Mouse (Mus musculus): ENCODE data around the gene Sfi1.

GRCm38 (mm10) chr11:3202231-3202701 lies 9.0 kb upstream of the Sfi1 start, which contains the start of gene Eif4enif1:
- TF ChIP-seq TCF12 (IDR thresholded peaks at IDR 0.05; ENCODE audit: low read depth, low read length) (no peak), POLR2AphosphoS5 (IDR thresholded peaks at IDR 0.05; ENCODE audit: borderline replicate concordance, low read depth, low read length) (no peak), HCFC1 (IDR thresholded peaks at IDR 0.05; ENCODE audit: low read depth, low read length) (no peak), CTCF (IDR thresholded peaks at IDR 0.05 in 2 of 3, conservative IDR thresholded peaks at IDR 0.05 in 1 of 3; ENCODE audit: control insufficient read depth in 1 of 3, insufficient read depth in 1 of 3, low read depth in 2 of 3, low read length in 3 of 3, poor library complexity in 1 of 3, severe bottlenecking in 1 of 3) (no peak), CHD1 (IDR thresholded peaks at IDR 0.05; ENCODE audit: low read depth, low read length) (no peak), POLR2A (IDR thresholded peaks at IDR 0.05; ENCODE audit: control insufficient read depth in 1 of 2, insufficient read depth in 1 of 2, low read depth in 1 of 2, low read length in 2 of 2, poor library complexity in 1 of 2) (no peak), MAZ (IDR thresholded peaks at IDR 0.05; ENCODE audit: low read depth, low read length) (no peak), MAX (IDR thresholded peaks at IDR 0.05; ENCODE audit: low read length) (no peak), USF2 (IDR thresholded peaks at IDR 0.05; ENCODE audit: borderline replicate concordance in 1 of 2, insufficient read depth in 1 of 2, low read depth in 1 of 2, low read length in 2 of 2) (no peak), TBP (IDR thresholded peaks at IDR 0.05; ENCODE audit: low read depth, low read length) (no peak), TAL1 (IDR thresholded peaks at IDR 0.05; ENCODE audit: low read length) (no peak), EP300 (IDR thresholded peaks at IDR 0.05; ENCODE audit: low read depth in 1 of 2, low read length in 2 of 2) (no peak), SMC3 (IDR thresholded peaks at IDR 0.05; ENCODE audit: low read depth, low read length) (no peak)
